Mouse (Mus musculus) lung, embryonic 14.5 days (tissue): ENCODE measurements around the gene 4933415A04Rik. TPM values are rescaled to one million over a fixed set of nuclear protein-coding genes. Genes with fewer than 3 reads are reported as not detected.
A peak's percentile ranks its signal among the peaks of the same experiment; 100 is the strongest.

ENCODE experiments used
- ATAC-seq: fragments of 200-750 bp; cut with Nextera tagmentation; 2 replicates; pipeline ENCODE4 v1.8.0; 2017; ENCODE audit warnings: mild to moderate bottlenecking, moderate TSS enrichment, moderate library complexity; ENCODE audit not compliant: insufficient read depth
- DNase-seq: peaks from one replicate; pipeline ENCODE4 v3.0.0-alpha.2; 2015
- H3K27ac ChIP-seq: fragments of 300-500 bp; sonication (generic); 2 replicates; pipeline ENCODE4 v1.5.1; 2014; ENCODE audit warnings: low read depth, mild to moderate bottlenecking, moderate library complexity
- H3K27me3 ChIP-seq: fragments of 300-500 bp; sonication (generic); 2 replicates; pipeline ENCODE4 v1.6.1; 2014; ENCODE audit warnings: low read length, control low read depth; ENCODE audit not compliant: insufficient read depth
- H3K36me3 ChIP-seq: fragments of 300-500 bp; sonication (generic); 2 replicates; pipeline ENCODE4 v1.6.1; 2014; ENCODE audit warnings: control low read depth; ENCODE audit not compliant: insufficient read depth
- H3K4me1 ChIP-seq: fragments of 300-500 bp; sonication (generic); 2 replicates; pipeline ENCODE4 v1.6.1; 2014; ENCODE audit warnings: antibody characterized with exemption, control low read depth; ENCODE audit not compliant: insufficient read depth
- H3K4me2 ChIP-seq: fragments of 300-500 bp; sonication (generic); 2 replicates; pipeline ENCODE4 v1.6.1; 2014; ENCODE audit warnings: mild to moderate bottlenecking
- H3K4me3 ChIP-seq: fragments of 300-500 bp; sonication (generic); 2 replicates; pipeline ENCODE4 v1.5.1; 2014; ENCODE audit warnings: low read depth, low read length
- H3K9ac ChIP-seq: fragments of 300-500 bp; sonication (generic); 2 replicates; pipeline ENCODE4 v1.6.1; 2014
- H3K9me3 ChIP-seq: fragments of 300-500 bp; sonication (generic); 2 replicates; pipeline ENCODE4 v1.6.1; 2016; ENCODE audit warnings: low read depth, low read length, control low read depth
- CTCF ChIP-seq: IDR thresholded peaks from 2 replicates; pipeline ENCODE4 v1.5.1; 2016; ENCODE audit warnings: antibody characterized with exemption, low read depth
- WGBS: fragments of 180-500 bp; shearing (Covaris S2); extraction: QIAGEN DNeasy Blood & Tissue Kit; methylation state at CpG from one replicate; pipeline ENCODE4 v1.1.7; 2014; 5-methylcytosine and 5-hydroxymethylcytosine counted together
- polyA plus RNA-seq: library from polyadenylated mRNA; unstranded; fragments of >200 nt; fragmentation: Nextera tagmentation; extraction: Ambion mirVana; gene quantifications from 2 replicates; pipeline ENCODE4 v1.2.1, GENCODE M21; 2014

Gene 4933415A04Rik
- polyA plus RNA-seq, 1 experiment from 2014 or later, result 7.6 TPM

GRCm38 (mm10) chr11:43569595-43569994 lies 17.2 kb upstream of the 4933415A04Rik start:
- H3K4me2 ChIP-seq, result no peak overlapping the region
- no peaks in the 10 kb centered on the region for H3K9me3 ChIP-seq
- no peak for TF ChIP-seq CTCF
- 70% methylated on average over 11 of the region's 11 CpGs for WGBS
- DNase-seq (peak; percentile 84), ATAC-seq (peak; percentile 80)
- H3K4me3 ChIP-seq, result no peak overlapping the region
- H3K27ac ChIP-seq, result peak overlapping the region; percentile 73
- no peaks in the 10 kb centered on the region for H3K27me3 ChIP-seq
- H3K36me3 ChIP-seq, result 0 out of 2 replicates have a peak, but pooled peaks cover 3% of the 10 kb centered on the region
- no peak overlapping the region for H3K9ac ChIP-seq
- H3K4me1 ChIP-seq, result no peaks in the 10 kb centered on the region; the same call in 1 of the 2 replicates

DNA sequence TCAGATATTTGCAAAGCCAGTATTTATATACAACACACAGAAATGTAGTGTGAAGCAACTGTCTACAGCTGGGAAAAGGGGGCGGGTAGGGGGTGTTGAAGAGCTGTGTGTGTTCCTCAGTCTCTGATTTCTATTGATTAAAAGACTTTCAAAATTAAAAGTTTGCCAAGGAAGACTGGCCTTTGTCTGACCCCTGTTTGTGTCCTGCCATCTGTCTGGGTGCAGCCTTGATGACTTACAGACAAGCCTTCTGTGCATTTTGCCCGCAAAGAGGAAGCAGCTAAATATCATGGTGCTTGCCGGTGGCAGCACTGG lies 11.8 kb upstream of the 4933415A04Rik start:
- Histone ChIP-seq H3K9me3 (no peaks in the 10 kb centered on the region), H3K4me2 (peak overlapping the region; percentile 10; the same call in 1 of the 2 replicates), H3K4me3 (no peak overlapping the region), H3K27me3 (no peaks in the 10 kb centered on the region), H3K36me3 (peaks cover 14% of the 10 kb centered on the region; the same call in 1 of the 2 replicates), H3K9ac (0 out of 2 replicates have a peak overlapping the region, but pooled peaks have one; percentile 33), H3K4me1 (peaks cover 13% of the 10 kb centered on the region; the same call in 1 of the 2 replicates), H3K27ac (peak overlapping the region; percentile 90)
- TF ChIP-seq CTCF, result no peak
- ATAC-seq, result peak; percentile 44
- 13% methylated on average over 3 of the region's 3 CpGs for WGBS
- peak; percentile 78 for DNase-seq

- peak overlapping the region; percentile 10 for H3K4me2 ChIP-seq
- DNase-seq, result no peak
Measured at GRCm38 (mm10) chr11:43575376-43576151, 11.3 kb upstream of the 4933415A04Rik start.

DNA sequence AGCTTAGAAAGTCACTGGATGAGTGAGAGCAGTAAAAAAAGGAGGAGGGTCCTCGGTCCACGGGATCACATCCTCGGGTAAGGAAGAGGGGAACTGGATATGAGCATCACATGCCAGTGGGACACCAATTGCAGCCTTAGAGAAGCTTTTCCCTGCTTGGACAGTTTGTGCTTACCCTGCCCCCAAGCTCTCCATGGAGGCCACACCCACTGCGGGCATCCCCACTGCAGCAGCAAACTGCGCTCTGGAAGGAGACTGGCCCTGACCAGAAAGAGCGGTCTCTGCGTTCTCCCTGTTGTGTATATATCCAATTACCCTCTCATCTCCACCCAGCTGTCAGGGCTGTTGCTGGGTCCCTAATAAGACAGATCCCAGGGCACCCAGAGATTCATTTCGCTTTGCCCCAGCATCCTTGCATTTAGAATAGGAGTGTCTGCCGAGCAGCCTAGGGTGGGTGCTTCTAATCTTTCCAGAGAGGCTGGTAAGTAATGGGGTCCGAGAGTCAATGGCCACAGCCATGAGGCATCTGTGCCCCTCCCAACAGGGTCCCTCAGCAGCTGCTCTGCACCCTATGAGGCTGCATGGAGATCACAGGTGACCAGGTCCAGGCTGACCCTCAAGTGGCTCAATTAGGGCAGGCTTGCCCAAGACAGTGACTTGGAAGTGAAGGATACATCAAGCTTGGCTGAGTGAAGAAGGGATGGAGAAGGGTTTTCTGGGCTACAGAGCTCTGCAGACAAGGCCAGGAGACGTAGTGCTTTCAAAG lies 8.9 kb upstream of the 4933415A04Rik start:
- H3K4me1 ChIP-seq, result peaks cover 13% of the 10 kb centered on the region; the same call in 1 of the 2 replicates
- DNase-seq (peak; percentile 14), ATAC-seq (no peak)
- H3K27me3 ChIP-seq, result no peaks in the 10 kb centered on the region
- TF ChIP-seq CTCF, result no peak
- H3K9me3 ChIP-seq, result no peaks in the 10 kb centered on the region
- no peak overlapping the region for H3K9ac ChIP-seq
- no peak overlapping the region for H3K4me3 ChIP-seq
- 70% methylated on average over 11 of the region's 11 CpGs for WGBS
- no peak overlapping the region for H3K27ac ChIP-seq
- no peak overlapping the region for H3K4me2 ChIP-seq
- H3K36me3 ChIP-seq, result peaks cover 24% of the 10 kb centered on the region; the same call in 1 of the 2 replicates

More at GRCm38 (mm10) chr11:43575376-43576151, 11.3 kb upstream of the 4933415A04Rik start:
- no peak for TF ChIP-seq CTCF
- peak; percentile 84 for ATAC-seq
- H3K9me3 ChIP-seq, result no peaks in the 10 kb centered on the region
- peak overlapping the region; percentile 90 for H3K27ac ChIP-seq
- peaks cover 17% of the 10 kb centered on the region; the same call in 1 of the 2 replicates for H3K36me3 ChIP-seq
- WGBS, result 9% methylated on average over 9 of the region's 9 CpGs
- peaks cover 13% of the 10 kb centered on the region; the same call in 1 of the 2 replicates for H3K4me1 ChIP-seq
- no peaks in the 10 kb centered on the region for H3K27me3 ChIP-seq
- peak overlapping the region; percentile 33; the same call in 1 of the 2 replicates for H3K9ac ChIP-seq
- H3K4me3 ChIP-seq, result no peak overlapping the region

GRCm38 (mm10) chr11:43585211-43586005 lies 1.4 kb upstream of the 4933415A04Rik start:
- TF ChIP-seq CTCF, result no peak

GRCm38 (mm10) chr11:43589530-43590072 lies 2.8 kb downstream of the 4933415A04Rik start:
- ATAC-seq, result peak; percentile 63
- 0 out of 2 replicates have a peak overlapping the region, but pooled peaks have one; percentile 20 for H3K27ac ChIP-seq
- no peak overlapping the region for H3K4me2 ChIP-seq
- H3K4me3 ChIP-seq, result no peak overlapping the region
- peaks cover 31% of the 10 kb centered on the region for H3K36me3 ChIP-seq
- no peak overlapping the region for H3K9ac ChIP-seq
- peak; percentile 71 for DNase-seq
- 35% methylated on average over 6 of the region's 6 CpGs for WGBS
- H3K4me1 ChIP-seq, result no peaks in the 10 kb centered on the region
- TF ChIP-seq CTCF, result no peak
- no peaks in the 10 kb centered on the region for H3K9me3 ChIP-seq
- H3K27me3 ChIP-seq, result no peaks in the 10 kb centered on the region

More at GRCm38 (mm10) chr11:43585211-43586005, 1.4 kb upstream of the 4933415A04Rik start:
- H3K9ac ChIP-seq, result no peak overlapping the region
- H3K4me1 ChIP-seq, result no peaks in the 10 kb centered on the region
- H3K36me3 ChIP-seq, result peaks cover 57% of the 10 kb centered on the region
- DNase-seq (no peak), ATAC-seq (no peak)
- no peaks in the 10 kb centered on the region for H3K27me3 ChIP-seq
- 92% methylated on average over 22 of the region's 22 CpGs for WGBS
- H3K4me2 ChIP-seq, result no peak overlapping the region
- H3K4me3 ChIP-seq, result no peak overlapping the region
- H3K9me3 ChIP-seq, result no peaks in the 10 kb centered on the region
- H3K27ac ChIP-seq, result no peak overlapping the region
